Mouse (Mus musculus) mouse trophoblast stem cell (cell line): Measurements from ENCODE around the gene Rcan1.
"Not testable (repeated sequence)": the region's sequence is repeated elsewhere in the genome, so short reads cannot be mapped to it uniquely, and the experiment has no call there.

Source experiments
- in situ Hi-C, 2 experiments: fragments of 300-500 bp; cut with MseI, MboI; formaldehyde crosslinking; loops; 2 replicates in 1 of 2; 3 replicates in 1 of 2; pipeline ENCODE4 v1.15.1; 2025

The Rcan1 gene

GRCm38 (mm10) chr16:92435431-92435985 lies 35.2 kb downstream of the Rcan1 start:
- in situ Hi-C loops: no loop called here

GRCm38 (mm10) chr16:92433176-92433575 lies 37.5 kb downstream of the Rcan1 start:
- in situ Hi-C loops: no loop called here

GRCm38 (mm10) chr16:92430731-92431130 lies 39.9 kb downstream of the Rcan1 start:
- in situ Hi-C loops: no loop called here

- in situ Hi-C loops: no loop called here
Observed at GRCm38 (mm10) chr16:92428197-92428950, 42.3 kb downstream of the Rcan1 start.

GRCm38 (mm10) chr16:92426708-92427107 lies 44.0 kb downstream of the Rcan1 start:
- in situ Hi-C loops: no loop called here

GRCm38 (mm10) chr16:92425875-92426274 lies 44.8 kb downstream of the Rcan1 start:
- in situ Hi-C loops: no loop called here

- in situ Hi-C loops: no loop called here
Observed at GRCm38 (mm10) chr16:92423363-92423762, 47.3 kb downstream of the Rcan1 start.

GRCm38 (mm10) chr16:92422435-92423362 lies 48.0 kb downstream of the Rcan1 start:
- in situ Hi-C loops: no loop called here

- in situ Hi-C loops: no loop called here
Observed at GRCm38 (mm10) chr16:92421147-92421934, 49.3 kb downstream of the Rcan1 start.

GRCm38 (mm10) chr16:92420641-92421040 lies 50.0 kb downstream of the Rcan1 start:
- in situ Hi-C loops: no loop called here

- in situ Hi-C loops: no loop called here
Observed at GRCm38 (mm10) chr16:92419099-92419498, 51.6 kb downstream of the Rcan1 start.

- in situ Hi-C loops: no loop called here
Observed at GRCm38 (mm10) chr16:92417267-92417666, 53.4 kb downstream of the Rcan1 start.

GRCm38 (mm10) chr16:92415702-92416118 lies 55.0 kb downstream of the Rcan1 start:
- in situ Hi-C loops: no loop called here

GRCm38 (mm10) chr16:92415038-92415437 lies 55.6 kb downstream of the Rcan1 start:
- in situ Hi-C loops: not testable (repeated sequence)

GRCm38 (mm10) chr16:92412888-92413287 lies 57.8 kb downstream of the Rcan1 start:
- in situ Hi-C loops: no loop called here

- in situ Hi-C loops: no loop called here
Observed at GRCm38 (mm10) chr16:92411981-92412706, 58.5 kb downstream of the Rcan1 start.

- in situ Hi-C loops: no loop called here
Observed at GRCm38 (mm10) chr16:92410344-92410743, 60.3 kb downstream of the Rcan1 start.

- in situ Hi-C loops: no loop called here
Observed at GRCm38 (mm10) chr16:92407883-92408282, 62.8 kb downstream of the Rcan1 start.

GRCm38 (mm10) chr16:92404141-92404540 lies 66.5 kb downstream of the Rcan1 start:
- in situ Hi-C loops: no loop called here

GRCm38 (mm10) chr16:92403069-92403468 lies 67.6 kb downstream of the Rcan1 start:
- in situ Hi-C loops: no loop called here

GRCm38 (mm10) chr16:92402216-92402615 lies 68.5 kb downstream of the Rcan1 start:
- in situ Hi-C loops: no loop called here
